Mouse (Mus musculus): ENCODE results near the gene Rc3h2.

The Rc3h2 gene

GRCm38 (mm10) chr2:37338497-37339187 lies 84.1 kb downstream of the Rc3h2 start:
- peak; percentile 35 to 62 for DNase-seq

DNA sequence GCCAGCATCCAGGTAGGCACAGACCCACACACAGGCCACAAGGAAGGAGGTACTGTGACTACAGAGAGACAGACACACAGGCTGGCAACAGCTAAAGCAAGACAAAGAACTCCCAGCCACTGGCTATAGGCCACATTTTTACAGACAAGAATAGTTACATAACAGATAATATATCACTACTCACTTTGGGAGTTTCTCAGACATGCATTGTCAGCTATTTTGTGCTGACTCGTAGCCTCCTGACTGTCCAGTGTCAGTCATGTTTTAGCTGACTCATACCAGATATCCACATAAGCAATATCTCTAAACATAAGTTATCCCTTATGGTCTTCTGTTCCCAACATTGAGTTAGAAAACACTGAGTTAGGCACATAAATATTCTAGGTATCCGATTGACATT lies 89.4 kb downstream of the Rc3h2 start:
- no peak for DNase-seq

- DNase-seq: no peak
These were observed 96.5 kb downstream of the Rc3h2 start, which contains the start of gene Olfr368 for GRCm38 (mm10) chr2:37326215-37326614. Gene Olfr368 (plus strand): TSS chr2:37326515.

Data from lung, postnatal 4 days (tissue).